Mouse (Mus musculus): ENCODE results near the gene Slc11a2. TPM values are rescaled to one million over a fixed set of nuclear protein-coding genes. Genes with fewer than 3 reads are reported as not detected.

The Slc11a2 gene
- total RNA-seq, 1 experiment, result 59.8 TPM

GRCm38 (mm10) chr15:100402347-100402746, 22.5 kb downstream of the Slc11a2 start:
- Histone ChIP-seq H3K27ac (ENCODE audit: insufficient read depth, low read depth, low read length, poor library complexity, severe bottlenecking) (no peak overlapping the region), H3K9me3 (ENCODE audit: control insufficient read depth, insufficient read depth, low read depth, low read length) (no peaks in the 10 kb centered on the region), H3K9ac (ENCODE audit: insufficient read depth, low read depth, low read length, poor library complexity, severe bottlenecking) (no peak overlapping the region), H3K4me1 (ENCODE audit: control insufficient read depth in 2 of 2, insufficient read depth in 2 of 2, low read length in 2 of 2, poor library complexity in 1 of 2) (no peaks in the 10 kb centered on the region), H3K4me3 (ENCODE audit: insufficient read depth in 1 of 2, low read depth in 1 of 2, low read length in 2 of 2, poor library complexity in 1 of 2, severe bottlenecking in 1 of 2) (no peak overlapping the region), H3K36me3 (ENCODE audit: control insufficient read depth, insufficient read depth, low read length, poor library complexity, severe bottlenecking) (peaks cover 47% of the 10 kb centered on the region)
- DNase-seq (ENCODE audit: low read depth, low spot score), result no peak
- in situ Hi-C loops (cut with MboI; ENCODE audit: low sequenced_read_pairs in 2 of 2, unreplicated experiment in 2 of 2), result no loop called here
- no peak for TF ChIP-seq CHD2 (IDR thresholded peaks at IDR 0.05; ENCODE audit: low read depth, low read length)
- no peak for TF ChIP-seq ZNF384 (IDR thresholded peaks at IDR 0.05; ENCODE audit: low read depth, low read length)
- no peak for TF ChIP-seq HCFC1 (IDR thresholded peaks at IDR 0.05; ENCODE audit: borderline replicate concordance, insufficient read depth, low read length)
- no peak for TF ChIP-seq MAFK (IDR thresholded peaks at IDR 0.05; ENCODE audit: insufficient read depth, low read depth, low read length)
- TF ChIP-seq ZC3H11A (IDR thresholded peaks at IDR 0.05; ENCODE audit: borderline replicate concordance, low read depth, low read length), result no peak

GRCm38 (mm10) chr15:100401811-100402210, 23.1 kb downstream of the Slc11a2 start:
- Histone ChIP-seq H3K36me3 (ENCODE audit: control insufficient read depth, insufficient read depth, low read length, poor library complexity, severe bottlenecking) (peaks cover 47% of the 10 kb centered on the region), H3K4me3 (ENCODE audit: insufficient read depth in 1 of 2, low read depth in 1 of 2, low read length in 2 of 2, poor library complexity in 1 of 2, severe bottlenecking in 1 of 2) (no peak overlapping the region), H3K9me3 (ENCODE audit: control insufficient read depth, insufficient read depth, low read depth, low read length) (no peaks in the 10 kb centered on the region), H3K27ac (ENCODE audit: insufficient read depth, low read depth, low read length, poor library complexity, severe bottlenecking) (no peak overlapping the region), H3K4me1 (ENCODE audit: control insufficient read depth in 2 of 2, insufficient read depth in 2 of 2, low read length in 2 of 2, poor library complexity in 1 of 2) (no peaks in the 10 kb centered on the region), H3K9ac (ENCODE audit: insufficient read depth, low read depth, low read length, poor library complexity, severe bottlenecking) (no peak overlapping the region)
- TF ChIP-seq CHD2 (IDR thresholded peaks at IDR 0.05; ENCODE audit: low read depth, low read length), result no peak
- TF ChIP-seq ZNF384 (IDR thresholded peaks at IDR 0.05; ENCODE audit: low read depth, low read length), result no peak
- TF ChIP-seq MAFK (IDR thresholded peaks at IDR 0.05; ENCODE audit: insufficient read depth, low read depth, low read length), result no peak
- TF ChIP-seq HCFC1 (IDR thresholded peaks at IDR 0.05; ENCODE audit: borderline replicate concordance, insufficient read depth, low read length), result no peak
- TF ChIP-seq ZC3H11A (IDR thresholded peaks at IDR 0.05; ENCODE audit: borderline replicate concordance, low read depth, low read length), result no peak
- in situ Hi-C loops (cut with MboI; ENCODE audit: low sequenced_read_pairs in 2 of 2, unreplicated experiment in 2 of 2), result no loop called here
- DNase-seq (ENCODE audit: low read depth, low spot score), result no peak

- Histone ChIP-seq H3K4me3 (ENCODE audit: insufficient read depth in 1 of 2, low read depth in 1 of 2, low read length in 2 of 2, poor library complexity in 1 of 2, severe bottlenecking in 1 of 2) (no peak overlapping the region), H3K9me3 (ENCODE audit: control insufficient read depth, insufficient read depth, low read depth, low read length) (no peaks in the 10 kb centered on the region), H3K36me3 (ENCODE audit: control insufficient read depth, insufficient read depth, low read length, poor library complexity, severe bottlenecking) (peaks cover 49% of the 10 kb centered on the region), H3K4me1 (ENCODE audit: control insufficient read depth in 2 of 2, insufficient read depth in 2 of 2, low read length in 2 of 2, poor library complexity in 1 of 2) (no peaks in the 10 kb centered on the region), H3K9ac (ENCODE audit: insufficient read depth, low read depth, low read length, poor library complexity, severe bottlenecking) (no peak overlapping the region), H3K27ac (ENCODE audit: insufficient read depth, low read depth, low read length, poor library complexity, severe bottlenecking) (no peak overlapping the region)
- in situ Hi-C loops (cut with MboI; ENCODE audit: low sequenced_read_pairs in 2 of 2, unreplicated experiment in 2 of 2), result no loop called here
- no peak for DNase-seq (ENCODE audit: low read depth, low spot score)
- TF ChIP-seq HCFC1 (IDR thresholded peaks at IDR 0.05; ENCODE audit: borderline replicate concordance, insufficient read depth, low read length), result no peak
- TF ChIP-seq ZC3H11A (IDR thresholded peaks at IDR 0.05; ENCODE audit: borderline replicate concordance, low read depth, low read length), result no peak
- no peak for TF ChIP-seq ZNF384 (IDR thresholded peaks at IDR 0.05; ENCODE audit: low read depth, low read length)
- TF ChIP-seq MAFK (IDR thresholded peaks at IDR 0.05; ENCODE audit: insufficient read depth, low read depth, low read length), result no peak
- no peak for TF ChIP-seq CHD2 (IDR thresholded peaks at IDR 0.05; ENCODE audit: low read depth, low read length)
Observed at GRCm38 (mm10) chr15:100400592-100401250, 24.2 kb downstream of the Slc11a2 start.

DNA sequence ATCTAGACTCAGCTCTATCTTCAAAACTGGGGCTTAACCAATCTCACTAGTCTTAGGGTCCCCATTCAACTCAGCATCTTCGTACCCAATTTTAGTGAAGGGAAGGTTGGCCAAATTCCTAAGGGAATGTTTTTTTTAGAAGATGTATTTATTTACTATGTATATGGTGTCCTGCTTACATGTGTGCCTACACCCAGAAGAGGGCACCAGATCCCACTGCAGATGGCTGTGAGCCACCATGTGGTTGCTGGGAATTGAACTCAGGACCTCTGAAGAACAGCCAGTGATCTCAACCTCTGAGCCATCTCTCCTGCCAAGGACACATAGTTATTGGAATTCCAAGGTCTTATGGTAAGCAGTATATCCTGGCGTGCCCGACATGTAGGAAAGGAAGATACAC, 29.3 kb downstream of the Slc11a2 start:
- TF ChIP-seq MAFK (IDR thresholded peaks at IDR 0.05; ENCODE audit: insufficient read depth, low read depth, low read length) (no peak), ZC3H11A (IDR thresholded peaks at IDR 0.05; ENCODE audit: borderline replicate concordance, low read depth, low read length) (no peak), ZNF384 (IDR thresholded peaks at IDR 0.05; ENCODE audit: low read depth, low read length) (no peak), CHD2 (IDR thresholded peaks at IDR 0.05; ENCODE audit: low read depth, low read length) (no peak), HCFC1 (IDR thresholded peaks at IDR 0.05; ENCODE audit: borderline replicate concordance, insufficient read depth, low read length) (no peak)
- H3K4me1 ChIP-seq (ENCODE audit: control insufficient read depth in 2 of 2, insufficient read depth in 2 of 2, low read length in 2 of 2, poor library complexity in 1 of 2), result peaks cover 2 to 4% of the 10 kb centered on the region in 2 experiments; a peak in 2 of 4 replicates
- in situ Hi-C loops (cut with MboI; ENCODE audit: low sequenced_read_pairs in 2 of 2, unreplicated experiment in 2 of 2), result no loop called here

More for the DNA sequence above, 29.3 kb downstream of the Slc11a2 start:
- H3K9me3 ChIP-seq (ENCODE audit: control insufficient read depth, insufficient read depth, low read depth, low read length), result no peaks in the 10 kb centered on the region
- no peak overlapping the region for H3K9ac ChIP-seq (ENCODE audit: insufficient read depth, low read depth, low read length, poor library complexity, severe bottlenecking)
- H3K36me3 ChIP-seq (ENCODE audit: control insufficient read depth, insufficient read depth, low read length, poor library complexity, severe bottlenecking), result peaks cover 37% of the 10 kb centered on the region
- H3K4me3 ChIP-seq (ENCODE audit: insufficient read depth in 1 of 2, low read depth in 1 of 2, low read length in 2 of 2, poor library complexity in 1 of 2, severe bottlenecking in 1 of 2), result no peak overlapping the region
- no peak for DNase-seq (ENCODE audit: low read depth, low spot score)
- no peak overlapping the region for H3K27ac ChIP-seq (ENCODE audit: insufficient read depth, low read depth, low read length, poor library complexity, severe bottlenecking)
